Mouse (Mus musculus): ENCODE results near the gene Hist1h4c. TPM values are rescaled to one million over a fixed set of nuclear protein-coding genes. Genes with fewer than 3 reads are reported as not detected.

Hist1h4c gene
- polyA plus RNA-seq, 1 experiment from 2014 or later, result 5.2 TPM

- Histone ChIP-seq H3K4me3 (ENCODE audit: low read depth, low read length) (no peak overlapping the region), H3K4me2 (no peak overlapping the region), H3K9me3 (ENCODE audit: control insufficient read depth, low read length) (no peaks in the 10 kb centered on the region), H3K27ac (ENCODE audit: low read depth, low read length) (no peak overlapping the region), H3K27me3 (replicated peaks; ENCODE audit: control insufficient read depth, insufficient read depth, low read length) (no peaks in the 10 kb centered on the region), H3K9ac (ENCODE audit: low read depth, low read length) (no peak overlapping the region), H3K36me3 (ENCODE audit: control insufficient read depth, insufficient read depth, low read length) (no peaks in the 10 kb centered on the region), H3K4me1 (replicated peaks; ENCODE audit: control insufficient read depth, insufficient read depth, low read length) (no peaks in the 10 kb centered on the region)
- no peak for ATAC-seq (replicated peaks; ENCODE audit: low FRiP score)
- 73% methylated on average over 6 of the region's 6 CpGs for WGBS
- no peak for DNase-seq (ENCODE audit: low spot score)
These were observed 38.5 kb downstream of the Hist1h4c start for GRCm38 (mm10) chr13:23659636-23660366.

Small RNA genes lying within 50 kb of the gene (microRNA-seq; reads per million reads assigned to microRNA genes)
- gene Gm44314 (ENCODE audit: borderline number of aligned reads), result not detected
- gene Gm44350 (ENCODE audit: borderline number of aligned reads), result not detected

Other genes starting within 250 kb of the Hist1h4c start
- gene Btn1a1, start 232.6 kb downstream of the Hist1h4c start, polyA plus RNA-seq (2014; fragmentation: Nextera tagmentation; extraction: Ambion mirVana), result 1.8 and 2.2 TPM in 2 replicates
- gene Btn2a2, start 209.6 kb downstream of the Hist1h4c start, polyA plus RNA-seq (2014; fragmentation: Nextera tagmentation; extraction: Ambion mirVana), result 0.08 and 0.32 TPM in 2 replicates
- 3.3 and 4.3 TPM in 2 replicates for gene Hist1h4h, start 167.4 kb downstream of the Hist1h4c start, polyA plus RNA-seq (2014; fragmentation: Nextera tagmentation; extraction: Ambion mirVana)
- 1.1 and 5.1 TPM in 2 replicates for gene Hist1h2af, start 164.5 kb downstream of the Hist1h4c start, polyA plus RNA-seq (2014; fragmentation: Nextera tagmentation; extraction: Ambion mirVana)
- 5.2 TPM in 2 replicates for gene Hist1h3g, start 163.0 kb downstream of the Hist1h4c start, polyA plus RNA-seq (2014; fragmentation: Nextera tagmentation; extraction: Ambion mirVana)
- gene Hist1h2bh, start 155.1 kb downstream of the Hist1h4c start, polyA plus RNA-seq (2014; fragmentation: Nextera tagmentation; extraction: Ambion mirVana), result 1.6 and 1.7 TPM in 2 replicates
- 0.42 and 0.62 TPM in 2 replicates for gene Hist1h3f, start 154.4 kb downstream of the Hist1h4c start, polyA plus RNA-seq (2014; fragmentation: Nextera tagmentation; extraction: Ambion mirVana)
- 0.66 and 1.4 TPM in 2 replicates for gene Hist1h4f, start 146.8 kb downstream of the Hist1h4c start, polyA plus RNA-seq (2014; fragmentation: Nextera tagmentation; extraction: Ambion mirVana)
- gene Hist1h1d, start 145.2 kb downstream of the Hist1h4c start, polyA plus RNA-seq (2014; fragmentation: Nextera tagmentation; extraction: Ambion mirVana), result 0.68 and 0.82 TPM in 2 replicates
- gene Hist1h3e, start 136.1 kb downstream of the Hist1h4c start, polyA plus RNA-seq (2014; fragmentation: Nextera tagmentation; extraction: Ambion mirVana), result 3.5 and 5.6 TPM in 2 replicates
- gene Hist1h2ae, start 127.2 kb downstream of the Hist1h4c start, polyA plus RNA-seq (2014; fragmentation: Nextera tagmentation; extraction: Ambion mirVana), result 61.3 and 62.9 TPM in 2 replicates
- 5.7 and 6.3 TPM in 2 replicates for gene Hist1h2bg, start 127.1 kb downstream of the Hist1h4c start, polyA plus RNA-seq (2014; fragmentation: Nextera tagmentation; extraction: Ambion mirVana)
- 1.8 TPM in 2 replicates for gene Hist1h2bf, start 124.3 kb downstream of the Hist1h4c start, polyA plus RNA-seq (2014; fragmentation: Nextera tagmentation; extraction: Ambion mirVana)
- gene Hist1h2ad, start 124.1 kb downstream of the Hist1h4c start, polyA plus RNA-seq (2014; fragmentation: Nextera tagmentation; extraction: Ambion mirVana), result 0.84 and 0.92 TPM in 2 replicates
- 7.7 and 8.5 TPM in 2 replicates for gene Hist1h3d, start 122.7 kb downstream of the Hist1h4c start, polyA plus RNA-seq (2014; fragmentation: Nextera tagmentation; extraction: Ambion mirVana)
- gene Hist1h4d, start 116.9 kb downstream of the Hist1h4c start, polyA plus RNA-seq (2014; fragmentation: Nextera tagmentation; extraction: Ambion mirVana), result 92.8 and 99.3 TPM in 2 replicates
- gene Hist1h2be, start 77.3 kb downstream of the Hist1h4c start, polyA plus RNA-seq (2014; fragmentation: Nextera tagmentation; extraction: Ambion mirVana), result 4.4 TPM in 2 replicates
- 17.5 and 21.2 TPM in 2 replicates for gene Hist1h1e, start 75.9 kb downstream of the Hist1h4c start, polyA plus RNA-seq (2014; fragmentation: Nextera tagmentation; extraction: Ambion mirVana)
- gene Hist1h2ac, start 14.5 kb downstream of the Hist1h4c start, polyA plus RNA-seq (2014; fragmentation: Nextera tagmentation; extraction: Ambion mirVana), result 0.79 and 1.5 TPM in 2 replicates
- 31.9 and 35.7 TPM in 2 replicates for gene Hist1h2bc, start 14.3 kb downstream of the Hist1h4c start, polyA plus RNA-seq (2014; fragmentation: Nextera tagmentation; extraction: Ambion mirVana)
- not detected in 2 replicates for gene Hist1h1t, start 2.6 kb downstream of the Hist1h4c start, polyA plus RNA-seq (2014; fragmentation: Nextera tagmentation; extraction: Ambion mirVana)
- 6.1 and 7.2 TPM in 2 replicates for gene Hfe, start 12.4 kb upstream of the Hist1h4c start, polyA plus RNA-seq (2014; fragmentation: Nextera tagmentation; extraction: Ambion mirVana)
- gene Hist1h1c, start 40.4 kb upstream of the Hist1h4c start, polyA plus RNA-seq (2014; fragmentation: Nextera tagmentation; extraction: Ambion mirVana), result 24.2 and 25.8 TPM in 2 replicates
- 6.1 and 6.7 TPM in 2 replicates for gene Hist1h3c, start 47.1 kb upstream of the Hist1h4c start, polyA plus RNA-seq (2014; fragmentation: Nextera tagmentation; extraction: Ambion mirVana)
- gene Hist1h2bb, start 48.3 kb upstream of the Hist1h4c start, polyA plus RNA-seq (2014; fragmentation: Nextera tagmentation; extraction: Ambion mirVana), result 3.1 and 4.6 TPM in 2 replicates
- gene Hist1h2ab, start 52.7 kb upstream of the Hist1h4c start, polyA plus RNA-seq (2014; fragmentation: Nextera tagmentation; extraction: Ambion mirVana), result 38.5 and 42.1 TPM in 2 replicates
- gene Hist1h3b, start 53.8 kb upstream of the Hist1h4c start, polyA plus RNA-seq (2014; fragmentation: Nextera tagmentation; extraction: Ambion mirVana), result 5.5 and 8.3 TPM in 2 replicates
- gene Hist1h4b, start 58.6 kb upstream of the Hist1h4c start, polyA plus RNA-seq (2014; fragmentation: Nextera tagmentation; extraction: Ambion mirVana), result 4.0 TPM in 2 replicates
- 0.57 TPM in 1 of 2 replicates, not detected in the other for gene Hist1h4a, start 62.8 kb upstream of the Hist1h4c start, polyA plus RNA-seq (2014; fragmentation: Nextera tagmentation; extraction: Ambion mirVana)
- 4.2 and 8.8 TPM in 2 replicates for gene Hist1h3a, start 63.9 kb upstream of the Hist1h4c start, polyA plus RNA-seq (2014; fragmentation: Nextera tagmentation; extraction: Ambion mirVana)
- gene Hist1h1a, start 65.2 kb upstream of the Hist1h4c start, polyA plus RNA-seq (2014; fragmentation: Nextera tagmentation; extraction: Ambion mirVana), result 2.8 and 3.9 TPM in 2 replicates
- not detected in 2 replicates for gene Trim38, start 71.5 kb upstream of the Hist1h4c start, polyA plus RNA-seq (2014; fragmentation: Nextera tagmentation; extraction: Ambion mirVana)
- gene Slc17a2, start 108.5 kb upstream of the Hist1h4c start, polyA plus RNA-seq (2014; fragmentation: Nextera tagmentation; extraction: Ambion mirVana), result 0.26 and 0.56 TPM in 2 replicates
- gene Slc17a3, start 141.0 kb upstream of the Hist1h4c start, polyA plus RNA-seq (2014; fragmentation: Nextera tagmentation; extraction: Ambion mirVana), result 0.36 and 0.43 TPM in 2 replicates
- gene Slc17a1, start 169.3 kb upstream of the Hist1h4c start, polyA plus RNA-seq (2014; fragmentation: Nextera tagmentation; extraction: Ambion mirVana), result not detected in 2 replicates
- 0.06 TPM in 1 of 2 replicates, not detected in the other for gene Slc17a4, start 216.6 kb upstream of the Hist1h4c start, polyA plus RNA-seq (2014; fragmentation: Nextera tagmentation; extraction: Ambion mirVana)
- not detected in 2 replicates for gene Hist1h2ba, start 235.7 kb upstream of the Hist1h4c start, polyA plus RNA-seq (2014; fragmentation: Nextera tagmentation; extraction: Ambion mirVana)
- gene Hist1h2aa, start 236.0 kb upstream of the Hist1h4c start, polyA plus RNA-seq (2014; fragmentation: Nextera tagmentation; extraction: Ambion mirVana), result not detected in 2 replicates

All from liver, embryonic 11.5 days (tissue).